Mouse (Mus musculus) CH12.LX (cell line): Measurements from ENCODE around the gene Nectin3. TPM values are rescaled to one million over a fixed set of nuclear protein-coding genes. Genes with fewer than 3 reads are reported as not detected.
"Not testable (repeated sequence)": the region's sequence is repeated elsewhere in the genome, so short reads cannot be mapped to it uniquely, and the experiment has no call there.

ENCODE experiments used
- DNase-seq: peaks from one replicate; pipeline ENCODE4 v3.0.0-alpha.2; 2013; ENCODE audit errors: extremely low read depth
- H3K27ac ChIP-seq: 2 replicates; pipeline ENCODE4 v1.5.1; 2012; ENCODE audit warnings: low read depth, mild to moderate bottlenecking, control low read depth, moderate library complexity; ENCODE audit not compliant: insufficient read depth
- H3K27me3 ChIP-seq: replicated peaks from 2 replicates; pipeline ENCODE3; 2012; ENCODE audit warnings: inconsistent platforms
- H3K36me3 ChIP-seq, 2 experiments: replicated peaks in 1 of 2; 2 replicates each; pipeline versions ENCODE3 to v1.6.1; 2012; ENCODE audit warnings: inconsistent platforms in 1 of 2, low read length in 1 of 2, mild to moderate bottlenecking in 1 of 2, mixed read lengths in 1 of 2, moderate library complexity in 1 of 2; ENCODE audit not compliant: control insufficient read depth in 1 of 2, insufficient read depth in 1 of 2
- H3K4me1 ChIP-seq, 2 experiments: 2 replicates each; pipeline ENCODE4 v1.6.1; 2012; ENCODE audit warnings: inconsistent platforms in 1 of 2, moderate library complexity in 1 of 2; ENCODE audit not compliant: insufficient read depth in 2 of 2, control insufficient read depth in 1 of 2
- H3K4me2 ChIP-seq: 2 replicates; pipeline ENCODE4 v1.6.1; 2012; ENCODE audit warnings: low read depth, mild to moderate bottlenecking, control low read depth; ENCODE audit not compliant: poor library complexity, insufficient read depth, severe bottlenecking
- H3K4me3 ChIP-seq, 3 experiments: fragments of 150-350 bp in 1 of 3; sonication (generic) in 1 of 3; replicated peaks in 1 of 3; 2 replicates each; pipeline versions ENCODE3 to v1.5.1; 2011 to 2012; ENCODE audit warnings: low read depth in 2 of 3, low read length in 2 of 3, mild to moderate bottlenecking in 2 of 3, moderate library complexity in 2 of 3, control low read depth in 1 of 3, improper control_type of control experiment in 1 of 3, inconsistent platforms in 1 of 3, mixed read lengths in 1 of 3; ENCODE audit not compliant: poor library complexity in 1 of 3
- H3K79me2 ChIP-seq: replicated peaks from 2 replicates; pipeline ENCODE4 v1.6.1; 2012; ENCODE audit warnings: mild to moderate bottlenecking, moderate library complexity; ENCODE audit not compliant: control insufficient read depth, poor library complexity, insufficient read depth, severe bottlenecking; ENCODE audit errors: extremely low read depth
- H3K9ac ChIP-seq: 2 replicates; pipeline ENCODE4 v1.6.1; 2012; ENCODE audit warnings: low read depth, mild to moderate bottlenecking, control low read depth, moderate library complexity; ENCODE audit not compliant: insufficient read depth
- H3K9me3 ChIP-seq: replicated peaks from 2 replicates; pipeline ENCODE3; 2012; ENCODE audit warnings: low read length, inconsistent platforms, mixed read lengths
- CHD1 ChIP-seq: IDR thresholded peaks from 2 replicates; pipeline ENCODE4 v1.6.1; 2012; ENCODE audit warnings: low read depth, low read length, improper control_type of control experiment, inconsistent platforms
- CHD2 ChIP-seq: IDR thresholded peaks from 2 replicates; pipeline ENCODE4 v1.6.1; 2011; ENCODE audit warnings: low read length, improper control_type of control experiment
- MAFK ChIP-seq: IDR thresholded peaks from 2 replicates; pipeline ENCODE4 v1.6.1; 2011; ENCODE audit warnings: low read length, improper control_type of control experiment; ENCODE audit not compliant: insufficient replicate concordance
- MEF2A ChIP-seq: IDR thresholded peaks from 2 replicates; pipeline ENCODE4 v1.6.1; 2014; ENCODE audit warnings: low read depth, mild to moderate bottlenecking, inconsistent platforms, low read length, improper control_type of control experiment, borderline replicate concordance
- NRF1 ChIP-seq: IDR thresholded peaks from 2 replicates; pipeline ENCODE4 v1.6.1; 2014; ENCODE audit warnings: low read depth, mild to moderate bottlenecking, inconsistent platforms, low read length, improper control_type of control experiment, moderate library complexity
- PAX5 ChIP-seq: IDR thresholded peaks from 2 replicates; pipeline ENCODE4 v1.6.1; 2012; ENCODE audit warnings: low read length, inconsistent platforms, mixed read lengths
- RAD21 ChIP-seq: IDR thresholded peaks from 2 replicates; pipeline ENCODE4 v1.6.1; 2011; ENCODE audit warnings: low read depth, mild to moderate bottlenecking, low read length, improper control_type of control experiment, moderate library complexity
- UBTF ChIP-seq: IDR thresholded peaks from 2 replicates; pipeline ENCODE4 v1.6.1; 2012; ENCODE audit warnings: low read depth, mild to moderate bottlenecking, inconsistent platforms, low read length, improper control_type of control experiment, moderate library complexity
- USF1 ChIP-seq: IDR thresholded peaks from 2 replicates; pipeline ENCODE4 v1.6.1; 2014; ENCODE audit warnings: low read depth, mild to moderate bottlenecking, inconsistent platforms, low read length, improper control_type of control experiment
- USF2 ChIP-seq: conservative IDR thresholded peaks from 2 replicates; pipeline ENCODE4 v1.6.1; 2011; ENCODE audit warnings: low read depth, low read length, improper control_type of control experiment
- ZC3H11A ChIP-seq: IDR thresholded peaks from 2 replicates; pipeline ENCODE4 v1.6.1; 2012; ENCODE audit warnings: low read depth, mild to moderate bottlenecking, inconsistent platforms, low read length, improper control_type of control experiment
- dilution Hi-C: fragments of 300-500 bp; cut with MboI; formaldehyde crosslinking; loops from 2 replicates; pipeline ENCODE4 v1.14.3; 2020; ENCODE audit warnings: low sequenced_read_pairs; ENCODE audit not compliant: extremely low pct_unique_long_range_greater_than_20kb, extremely low pct_ligation_motif_present
- in situ Hi-C: fragments of 300-500 bp; cut with MboI; formaldehyde crosslinking; loops from 3 replicates; pipeline ENCODE4 v1.14.3; 2019; ENCODE audit warnings: low sequenced_read_pairs, low pct_ligation_motif_present, low pct_unique_long_range_greater_than_20kb, mixed read lengths
- polyA plus RNA-seq: library from polyadenylated mRNA; unstranded; fragments of >175 nt; gene quantifications from 2 replicates; pipeline ENCODE4 v1.2.1, GENCODE M21; 2012; ENCODE audit warnings: low read depth; ENCODE audit not compliant: insufficient read length
- total RNA-seq, 2 experiments: library from RNA; depleted of rRNA; stranded (reverse); fragments of 300-350 nt in 1 of 2; fragments of >200 nt in 1 of 2; gene quantifications; 2 replicates each; pipeline ENCODE4 v1.2.3; 2012 to 2014

Nectin3 gene
- total and polyA plus RNA-seq, 3 experiments, result not detected

- no peak overlapping the region for H3K4me3 ChIP-seq
- H3K79me2 ChIP-seq, result no peaks in the 10 kb centered on the region
- H3K9ac ChIP-seq, result no peak overlapping the region
- TF ChIP-seq USF1, result no peak
- TF ChIP-seq CHD2, result no peak
- TF ChIP-seq MEF2A, result no peak
- TF ChIP-seq RAD21, result no peak
- no peak for TF ChIP-seq UBTF
- no peak for TF ChIP-seq ZC3H11A
- TF ChIP-seq NRF1, result no peak
- no peak overlapping the region for H3K4me2 ChIP-seq
- H3K36me3 ChIP-seq, result no peaks in the 10 kb centered on the region
- no peak overlapping the region for H3K27ac ChIP-seq
- no peak for DNase-seq
- H3K4me1 ChIP-seq, result no peaks in the 10 kb centered on the region
- dilution Hi-C loops, result no loop called here
- in situ Hi-C loops, result no loop called here
- H3K27me3 ChIP-seq, result no peaks in the 10 kb centered on the region
- H3K9me3 ChIP-seq, result peaks cover 33% of the 10 kb centered on the region
Measured at GRCm38 (mm10) chr16:46362022-46362421, 136.3 kb downstream of the Nectin3 start.

GRCm38 (mm10) chr16:46357658-46358057 lies 140.7 kb downstream of the Nectin3 start:
- H3K4me1 ChIP-seq, H3K79me2 ChIP-seq, H3K27ac ChIP-seq, dilution Hi-C loops, H3K9ac ChIP-seq, DNase-seq, H3K27me3 ChIP-seq, H3K4me3 ChIP-seq, in situ Hi-C loops, H3K36me3 ChIP-seq, H3K4me2 ChIP-seq: not testable (repeated sequence)
- H3K9me3 ChIP-seq, result peaks cover 37% of the 10 kb centered on the region

GRCm38 (mm10) chr16:46356663-46357062 lies 141.7 kb downstream of the Nectin3 start:
- Histone ChIP-seq H3K27ac (no peak overlapping the region), H3K79me2 (no peaks in the 10 kb centered on the region), H3K9ac (no peak overlapping the region), H3K4me2 (no peak overlapping the region), H3K9me3 (peaks cover 35% of the 10 kb centered on the region), H3K4me1 (no peaks in the 10 kb centered on the region), H3K36me3 (no peaks in the 10 kb centered on the region), H3K27me3 (no peaks in the 10 kb centered on the region), H3K4me3 (no peak overlapping the region)
- in situ Hi-C loops (no loop called here), dilution Hi-C loops (no loop called here)
- DNase-seq, result no peak
- TF ChIP-seq USF2 (no peak), CHD1 (no peak), PAX5 (no peak), MAFK (peak; percentile 78)
